Mouse (Mus musculus): ENCODE results near the gene Dpep2nb. TPM values are rescaled to one million over a fixed set of nuclear protein-coding genes. Genes with fewer than 3 reads are reported as not detected.

The Dpep2nb gene
- polyA plus RNA-seq (2014; fragmentation: Nextera tagmentation; extraction: Ambion mirVana) = not detected in 2 replicates

DNA sequence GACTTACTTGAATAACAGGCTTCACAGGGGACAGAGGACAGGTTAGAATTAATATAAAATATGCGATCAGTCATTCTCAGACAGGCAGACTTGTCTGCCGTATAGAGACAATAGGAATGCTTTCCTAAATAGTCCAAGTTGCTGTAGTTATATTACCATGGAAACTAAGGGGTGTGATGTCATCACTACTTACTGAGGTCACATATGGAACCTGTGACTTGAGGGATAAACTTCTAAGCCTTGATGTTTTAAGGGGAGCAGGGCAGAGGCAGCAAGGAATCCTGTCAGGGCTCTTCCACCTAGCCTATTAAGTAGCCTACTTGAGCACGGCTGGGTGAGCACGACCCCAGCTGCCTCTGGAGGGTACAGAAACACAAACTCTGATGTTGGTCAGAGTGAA, at the start of gene Dpep2nb:
Gene Dpep2nb (minus strand): TSS at position 101 of the 400 bp plus-strand sequence.
- no peak within 1 kb of the TSS for H3K27ac ChIP-seq (replicated peaks; ENCODE audit: low read depth, low read length)
- peaks cover 10% of the 10 kb centered on the region for H3K4me1 ChIP-seq (ENCODE audit: control insufficient read depth, insufficient read depth, low read length)
- H3K36me3 ChIP-seq (ENCODE audit: control insufficient read depth, insufficient read depth, low read length) = no peaks in the 10 kb centered on the region
- ATAC-seq (ENCODE audit: low read depth) (no peak), DNase-seq (ENCODE audit: low spot score) (no peak)
- no peaks in the 10 kb centered on the region for H3K27me3 ChIP-seq (replicated peaks; ENCODE audit: control insufficient read depth, insufficient read depth, low read length)
- H3K9me3 ChIP-seq (ENCODE audit: control insufficient read depth, low read length) = no peaks in the 10 kb centered on the region
- H3K4me3 ChIP-seq (ENCODE audit: low read depth, low read length) = no peak within 1 kb of the TSS
- H3K9ac ChIP-seq (ENCODE audit: low read depth, low read length) = no peak within 1 kb of the TSS
- H3K4me2 ChIP-seq (ENCODE audit: low read depth, low read length) = no peak within 1 kb of the TSS
- WGBS = 74% methylated on average over 4 of the region's 4 CpGs

DNA sequence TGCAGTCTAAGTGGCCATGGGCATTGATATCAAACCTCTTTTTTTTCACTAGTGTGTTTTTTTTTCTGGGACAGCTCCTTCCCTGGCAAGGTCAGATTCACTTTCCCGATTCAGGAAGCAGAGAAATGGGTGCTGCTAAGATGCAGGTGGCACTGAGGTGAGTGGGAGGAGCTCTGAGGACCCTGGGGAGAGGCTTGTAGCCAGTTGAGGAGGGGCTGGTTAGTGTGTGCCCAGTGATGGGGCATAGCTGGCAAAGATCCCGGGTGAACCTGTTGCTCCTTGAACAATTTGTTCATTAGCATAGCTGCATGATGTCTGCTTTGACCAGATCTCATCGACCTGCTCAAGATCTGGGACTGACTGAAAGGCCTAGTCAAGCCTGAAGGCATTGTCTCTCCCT, 49.3 kb upstream of the Dpep2nb start:
- H3K4me1 ChIP-seq (ENCODE audit: control insufficient read depth, insufficient read depth, low read length) = 0 out of 2 replicates have a peak, but pooled peaks cover 4% of the 10 kb centered on the region
- no peak overlapping the region for H3K9ac ChIP-seq (ENCODE audit: low read depth, low read length)
- no peak overlapping the region for H3K27ac ChIP-seq (replicated peaks; ENCODE audit: low read depth, low read length)
- H3K4me3 ChIP-seq (ENCODE audit: low read depth, low read length) = no peak overlapping the region
- H3K27me3 ChIP-seq (replicated peaks; ENCODE audit: control insufficient read depth, insufficient read depth, low read length) = no peaks in the 10 kb centered on the region
- H3K9me3 ChIP-seq (ENCODE audit: control insufficient read depth, low read length) = no peaks in the 10 kb centered on the region
- peaks cover 28% of the 10 kb centered on the region for H3K36me3 ChIP-seq (ENCODE audit: control insufficient read depth, insufficient read depth, low read length)
- WGBS = 64% methylated on average over 3 of the region's 3 CpGs
- H3K4me2 ChIP-seq (ENCODE audit: low read depth, low read length) = no peak overlapping the region
- ATAC-seq (ENCODE audit: low read depth) (no peak), DNase-seq (ENCODE audit: low spot score) (no peak)

DNA sequence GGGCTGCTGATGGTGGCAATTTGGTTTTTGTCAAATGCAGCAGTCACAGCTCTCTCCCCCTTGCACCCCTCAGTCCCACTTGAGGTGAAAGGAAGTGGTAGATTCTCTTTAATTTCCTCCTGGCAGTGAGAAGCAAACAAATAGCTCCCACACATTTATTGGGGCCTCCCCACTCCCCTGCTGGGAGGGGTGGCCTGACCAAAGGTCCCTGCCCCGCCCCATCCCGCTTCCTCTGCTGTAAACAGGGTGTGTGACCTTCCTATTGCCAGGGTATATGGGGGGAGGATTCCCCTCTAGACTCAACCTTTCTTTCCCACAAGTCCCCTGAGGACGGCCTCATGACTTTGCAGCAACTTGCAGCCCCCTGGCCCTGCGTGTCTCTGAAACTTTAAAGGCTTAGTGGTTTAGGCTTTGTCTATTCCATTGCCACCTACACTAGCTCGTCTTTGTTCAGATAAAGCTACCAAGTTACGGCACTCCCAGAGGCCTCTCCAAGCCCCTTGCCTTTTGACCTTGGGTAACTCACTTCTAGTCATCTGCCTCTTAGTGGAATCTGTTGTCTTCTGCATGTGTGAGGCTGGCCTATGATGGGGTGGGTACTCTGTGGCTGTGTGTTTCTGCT, 48.5 kb upstream of the Dpep2nb start:
- H3K4me3 ChIP-seq (ENCODE audit: low read depth, low read length) = no peak overlapping the region
- DNase-seq (ENCODE audit: low spot score) = no peak
- 70% methylated on average over 6 of the region's 6 CpGs for WGBS
- 0 out of 2 replicates have a peak, but pooled peaks cover 4% of the 10 kb centered on the region for H3K4me1 ChIP-seq (ENCODE audit: control insufficient read depth, insufficient read depth, low read length)
- no peaks in the 10 kb centered on the region for H3K9me3 ChIP-seq (ENCODE audit: control insufficient read depth, low read length)
- no peak overlapping the region for H3K27ac ChIP-seq (replicated peaks; ENCODE audit: low read depth, low read length)
- ATAC-seq (ENCODE audit: low read depth) = no peak
- H3K9ac ChIP-seq (ENCODE audit: low read depth, low read length) = no peak overlapping the region
- no peaks in the 10 kb centered on the region for H3K27me3 ChIP-seq (replicated peaks; ENCODE audit: control insufficient read depth, insufficient read depth, low read length)
- H3K4me2 ChIP-seq (ENCODE audit: low read depth, low read length) = no peak overlapping the region
- H3K36me3 ChIP-seq (ENCODE audit: control insufficient read depth, insufficient read depth, low read length) = peaks cover 35% of the 10 kb centered on the region

DNA sequence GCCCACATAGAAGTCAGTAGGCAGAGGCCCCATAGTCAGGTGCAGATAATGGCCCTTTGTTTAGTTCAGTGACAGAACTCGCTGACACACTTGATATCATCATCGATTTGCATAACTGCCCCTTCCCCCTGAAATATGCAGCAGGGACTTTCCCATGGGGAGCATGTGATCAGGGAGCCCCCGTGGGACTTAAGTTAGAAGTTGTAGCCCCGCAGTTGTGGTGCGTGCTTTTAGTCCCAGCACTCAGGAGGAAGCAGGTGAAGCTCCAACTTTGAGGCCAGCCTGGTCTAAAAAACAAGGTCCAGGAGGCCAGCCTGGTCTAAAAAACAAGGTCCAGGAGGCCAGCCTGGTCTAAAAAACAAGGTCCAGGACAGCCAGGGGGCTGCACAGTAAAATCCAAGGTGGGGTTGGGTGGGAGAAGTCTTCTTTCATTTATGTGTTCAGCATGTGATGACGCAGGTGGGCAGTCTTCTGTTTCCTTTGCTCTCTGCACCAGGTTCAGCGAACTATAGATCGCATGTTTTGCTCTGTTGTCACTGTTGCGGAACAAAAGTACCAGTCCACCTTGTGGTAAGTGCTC, 46.8 kb upstream of the Dpep2nb start:
- no peak overlapping the region for H3K27ac ChIP-seq (replicated peaks; ENCODE audit: low read depth, low read length)
- no peaks in the 10 kb centered on the region for H3K27me3 ChIP-seq (replicated peaks; ENCODE audit: control insufficient read depth, insufficient read depth, low read length)
- 86% methylated on average over 9 of the region's 9 CpGs for WGBS
- H3K4me2 ChIP-seq (ENCODE audit: low read depth, low read length) = no peak overlapping the region
- no peak overlapping the region for H3K4me3 ChIP-seq (ENCODE audit: low read depth, low read length)
- no peak overlapping the region for H3K9ac ChIP-seq (ENCODE audit: low read depth, low read length)
- H3K9me3 ChIP-seq (ENCODE audit: control insufficient read depth, low read length) = no peaks in the 10 kb centered on the region
- no peak for DNase-seq (ENCODE audit: low spot score)
- H3K4me1 ChIP-seq (ENCODE audit: control insufficient read depth, insufficient read depth, low read length) = no peaks in the 10 kb centered on the region
- no peak for ATAC-seq (ENCODE audit: low read depth)
- peaks cover 35% of the 10 kb centered on the region for H3K36me3 ChIP-seq (ENCODE audit: control insufficient read depth, insufficient read depth, low read length)

DNA sequence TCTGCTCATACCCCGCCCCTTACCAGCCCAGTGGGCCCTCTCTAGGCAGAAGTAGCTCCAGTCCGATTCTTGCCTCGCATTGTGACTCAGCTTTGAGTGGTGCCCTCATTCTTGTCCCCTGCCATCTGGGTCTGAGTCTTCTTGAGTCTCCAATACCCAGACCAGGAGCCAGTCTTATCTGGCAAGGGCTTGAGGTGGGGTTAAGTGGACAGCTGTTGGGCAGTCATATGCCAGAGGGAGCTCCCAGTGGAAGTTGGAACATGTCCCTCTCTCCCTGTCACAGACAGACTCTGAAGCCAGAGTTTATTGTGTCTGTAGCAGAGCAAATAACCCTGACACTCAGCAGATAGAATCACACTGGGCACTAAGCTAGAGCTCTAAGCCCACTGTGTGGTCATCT, 45.3 kb upstream of the Dpep2nb start:
- Histone ChIP-seq H3K9ac (ENCODE audit: low read depth, low read length) (no peak overlapping the region), H3K4me3 (ENCODE audit: low read depth, low read length) (no peak overlapping the region), H3K36me3 (ENCODE audit: control insufficient read depth, insufficient read depth, low read length) (peaks cover 35% of the 10 kb centered on the region), H3K4me1 (ENCODE audit: control insufficient read depth, insufficient read depth, low read length) (no peaks in the 10 kb centered on the region), H3K27ac (replicated peaks; ENCODE audit: low read depth, low read length) (no peak overlapping the region), H3K9me3 (ENCODE audit: control insufficient read depth, low read length) (no peaks in the 10 kb centered on the region), H3K4me2 (ENCODE audit: low read depth, low read length) (no peak overlapping the region), H3K27me3 (replicated peaks; ENCODE audit: control insufficient read depth, insufficient read depth, low read length) (no peaks in the 10 kb centered on the region)
- WGBS = 88% methylated on average over 3 of the region's 3 CpGs
- ATAC-seq (ENCODE audit: low read depth) (no peak), DNase-seq (ENCODE audit: low spot score) (no peak)

DNA sequence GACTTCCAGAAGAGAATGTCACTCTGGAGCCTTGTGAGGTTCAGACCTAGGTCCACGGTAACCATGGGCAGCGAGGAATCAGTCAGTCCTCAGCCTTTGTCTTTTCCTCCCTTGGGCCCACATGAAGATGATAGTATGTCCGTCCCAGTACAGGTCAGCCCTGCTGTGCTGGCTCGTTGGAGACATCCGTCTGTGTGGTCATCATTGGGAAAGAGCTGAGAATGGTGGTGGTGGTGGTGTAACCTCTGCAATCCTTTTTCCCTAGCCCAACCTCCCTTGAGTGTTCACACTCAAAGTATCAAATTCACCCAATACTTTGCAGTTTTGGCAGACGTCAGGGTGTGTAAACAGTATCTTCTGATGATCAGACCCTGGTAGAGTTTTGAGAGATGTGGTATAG, 44.1 kb upstream of the Dpep2nb start:
- no peak overlapping the region for H3K4me3 ChIP-seq (ENCODE audit: low read depth, low read length)
- no peak overlapping the region for H3K9ac ChIP-seq (ENCODE audit: low read depth, low read length)
- 89% methylated on average over 6 of the region's 6 CpGs for WGBS
- no peaks in the 10 kb centered on the region for H3K27me3 ChIP-seq (replicated peaks; ENCODE audit: control insufficient read depth, insufficient read depth, low read length)
- H3K36me3 ChIP-seq (ENCODE audit: control insufficient read depth, insufficient read depth, low read length) = peaks cover 41% of the 10 kb centered on the region
- no peaks in the 10 kb centered on the region for H3K4me1 ChIP-seq (ENCODE audit: control insufficient read depth, insufficient read depth, low read length)
- H3K27ac ChIP-seq (replicated peaks; ENCODE audit: low read depth, low read length) = no peak overlapping the region
- no peaks in the 10 kb centered on the region for H3K9me3 ChIP-seq (ENCODE audit: control insufficient read depth, low read length)
- ATAC-seq (ENCODE audit: low read depth) (no peak), DNase-seq (ENCODE audit: low spot score) (no peak)
- H3K4me2 ChIP-seq (ENCODE audit: low read depth, low read length) = no peak overlapping the region

DNA sequence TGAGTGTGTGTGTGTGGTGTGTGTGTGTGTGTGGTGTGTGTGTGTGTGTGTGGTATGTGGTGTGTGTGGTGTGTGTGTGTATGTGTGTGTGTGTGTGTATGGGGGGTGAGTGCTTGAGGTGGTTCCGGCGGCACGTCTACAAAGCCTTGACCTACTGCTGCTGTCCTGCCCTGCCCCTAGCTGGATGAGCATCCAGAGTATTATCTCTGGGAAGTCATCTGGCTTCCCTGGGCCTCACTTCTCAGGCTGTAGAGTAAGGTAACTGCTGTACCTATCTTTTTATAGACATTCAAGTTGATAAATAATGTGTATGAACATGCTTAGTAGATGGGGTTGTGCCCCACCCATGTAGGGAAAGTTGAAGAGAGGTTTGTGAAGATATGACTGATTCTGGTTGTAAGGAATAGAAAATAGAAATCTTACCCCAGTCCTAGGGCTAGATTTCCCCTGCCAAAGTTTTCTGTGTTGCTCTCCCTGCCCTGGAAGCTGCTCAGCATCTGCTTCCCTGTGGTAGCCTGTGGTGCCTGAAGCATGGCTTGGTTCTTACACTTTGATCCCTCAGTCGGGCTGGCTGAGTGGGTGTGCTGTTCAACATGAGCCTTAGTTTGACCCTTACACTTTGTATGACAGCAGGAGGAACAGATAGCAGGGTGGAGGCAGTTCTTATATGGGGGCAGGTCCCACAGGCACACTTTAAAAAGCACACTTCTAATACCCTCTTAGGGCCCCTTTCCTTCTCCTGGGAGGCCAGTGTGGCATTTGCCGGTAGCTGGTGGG, 42.3 kb upstream of the Dpep2nb start:
- Histone ChIP-seq H3K36me3 (ENCODE audit: control insufficient read depth, insufficient read depth, low read length) (peaks cover 35% of the 10 kb centered on the region; the same call in 1 of the 2 replicates), H3K4me2 (ENCODE audit: low read depth, low read length) (no peak overlapping the region), H3K27me3 (replicated peaks; ENCODE audit: control insufficient read depth, insufficient read depth, low read length) (no peaks in the 10 kb centered on the region), H3K27ac (replicated peaks; ENCODE audit: low read depth, low read length) (no peak overlapping the region), H3K4me1 (ENCODE audit: control insufficient read depth, insufficient read depth, low read length) (no peaks in the 10 kb centered on the region), H3K4me3 (ENCODE audit: low read depth, low read length) (no peak overlapping the region), H3K9me3 (ENCODE audit: control insufficient read depth, low read length) (no peaks in the 10 kb centered on the region), H3K9ac (ENCODE audit: low read depth, low read length) (no peak overlapping the region)
- WGBS = 84% methylated on average over 5 of the region's 5 CpGs
- ATAC-seq (ENCODE audit: low read depth) = no peak
- DNase-seq (ENCODE audit: low spot score) = no peak

DNA sequence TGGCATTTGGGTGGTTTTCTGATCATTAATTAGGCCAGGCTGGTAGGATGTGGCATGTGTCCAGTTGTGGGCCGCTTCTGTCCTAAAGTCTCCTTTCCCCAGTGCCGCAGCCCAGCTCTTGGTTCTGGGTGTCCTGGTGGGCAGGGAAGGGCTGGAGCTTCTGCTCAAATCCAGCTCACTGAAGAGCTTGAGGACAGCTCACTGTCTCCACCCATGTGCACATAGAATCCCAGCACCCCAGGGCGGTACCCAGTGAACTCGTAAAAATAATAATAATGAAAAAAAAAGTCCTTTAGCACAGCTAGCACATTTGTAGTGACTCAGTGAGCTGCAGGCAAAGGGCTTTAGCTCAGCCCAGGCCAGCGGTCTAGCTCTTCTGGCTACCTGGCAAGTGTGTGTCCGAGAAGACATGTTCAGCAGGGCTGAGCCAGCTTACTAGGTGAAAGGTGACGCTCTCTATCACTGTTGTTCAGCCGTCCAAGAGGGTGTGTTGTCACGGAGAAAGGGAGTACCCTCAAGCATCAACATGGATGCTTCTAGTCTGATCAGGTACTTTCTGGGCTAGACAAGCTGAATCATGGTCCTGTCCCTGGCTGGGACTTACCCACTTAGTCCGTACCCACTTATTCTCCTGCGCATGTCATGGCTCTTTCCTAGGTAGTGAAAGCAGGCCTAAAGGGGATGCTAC, 41.2 kb upstream of the Dpep2nb start:
- H3K4me2 ChIP-seq (ENCODE audit: low read depth, low read length) = no peak overlapping the region
- no peak overlapping the region for H3K4me3 ChIP-seq (ENCODE audit: low read depth, low read length)
- H3K27me3 ChIP-seq (replicated peaks; ENCODE audit: control insufficient read depth, insufficient read depth, low read length) = no peaks in the 10 kb centered on the region
- H3K9me3 ChIP-seq (ENCODE audit: control insufficient read depth, low read length) = no peaks in the 10 kb centered on the region
- peaks cover 28% of the 10 kb centered on the region; the same call in 1 of the 2 replicates for H3K36me3 ChIP-seq (ENCODE audit: control insufficient read depth, insufficient read depth, low read length)
- DNase-seq (ENCODE audit: low spot score) (no peak), ATAC-seq (ENCODE audit: low read depth) (no peak)
- no peak overlapping the region for H3K9ac ChIP-seq (ENCODE audit: low read depth, low read length)
- no peak overlapping the region for H3K27ac ChIP-seq (replicated peaks; ENCODE audit: low read depth, low read length)
- H3K4me1 ChIP-seq (ENCODE audit: control insufficient read depth, insufficient read depth, low read length) = no peaks in the 10 kb centered on the region
- WGBS = 91% methylated on average over 11 of the region's 11 CpGs
